Mouse (Mus musculus) CH12.LX (cell line): Measurements from ENCODE around the gene Sac3d1. TPM values are rescaled to one million over a fixed set of nuclear protein-coding genes. Genes with fewer than 3 reads are reported as not detected.
"Not testable (repeated sequence)": the region's sequence is repeated elsewhere in the genome, so short reads cannot be mapped to it uniquely, and the experiment has no call there.

ENCODE experiments used
- DNase-seq: peaks from one replicate; pipeline ENCODE4 v3.0.0-alpha.2; 2013; ENCODE audit errors: extremely low read depth
- H3K27ac ChIP-seq: 2 replicates; pipeline ENCODE4 v1.5.1; 2012; ENCODE audit warnings: low read depth, mild to moderate bottlenecking, control low read depth, moderate library complexity; ENCODE audit not compliant: insufficient read depth
- H3K27me3 ChIP-seq: replicated peaks from 2 replicates; pipeline ENCODE3; 2012; ENCODE audit warnings: inconsistent platforms
- H3K36me3 ChIP-seq, 2 experiments: replicated peaks in 1 of 2; 2 replicates each; pipeline versions ENCODE3 to v1.6.1; 2012; ENCODE audit warnings: inconsistent platforms in 1 of 2, low read length in 1 of 2, mild to moderate bottlenecking in 1 of 2, mixed read lengths in 1 of 2, moderate library complexity in 1 of 2; ENCODE audit not compliant: control insufficient read depth in 1 of 2, insufficient read depth in 1 of 2
- H3K4me1 ChIP-seq, 2 experiments: 2 replicates each; pipeline ENCODE4 v1.6.1; 2012; ENCODE audit warnings: inconsistent platforms in 1 of 2, moderate library complexity in 1 of 2; ENCODE audit not compliant: insufficient read depth in 2 of 2, control insufficient read depth in 1 of 2
- H3K4me2 ChIP-seq: 2 replicates; pipeline ENCODE4 v1.6.1; 2012; ENCODE audit warnings: low read depth, mild to moderate bottlenecking, control low read depth; ENCODE audit not compliant: poor library complexity, insufficient read depth, severe bottlenecking
- H3K4me3 ChIP-seq, 3 experiments: fragments of 150-350 bp in 1 of 3; sonication (generic) in 1 of 3; replicated peaks in 1 of 3; 2 replicates each; pipeline versions ENCODE3 to v1.5.1; 2011 to 2012; ENCODE audit warnings: low read depth in 2 of 3, low read length in 2 of 3, mild to moderate bottlenecking in 2 of 3, moderate library complexity in 2 of 3, control low read depth in 1 of 3, improper control_type of control experiment in 1 of 3, inconsistent platforms in 1 of 3, mixed read lengths in 1 of 3; ENCODE audit not compliant: poor library complexity in 1 of 3
- H3K79me2 ChIP-seq: replicated peaks from 2 replicates; pipeline ENCODE4 v1.6.1; 2012; ENCODE audit warnings: mild to moderate bottlenecking, moderate library complexity; ENCODE audit not compliant: control insufficient read depth, poor library complexity, insufficient read depth, severe bottlenecking; ENCODE audit errors: extremely low read depth
- H3K9ac ChIP-seq: 2 replicates; pipeline ENCODE4 v1.6.1; 2012; ENCODE audit warnings: low read depth, mild to moderate bottlenecking, control low read depth, moderate library complexity; ENCODE audit not compliant: insufficient read depth
- H3K9me3 ChIP-seq: replicated peaks from 2 replicates; pipeline ENCODE3; 2012; ENCODE audit warnings: low read length, inconsistent platforms, mixed read lengths
- EP300 ChIP-seq: IDR thresholded peaks from 2 replicates; pipeline ENCODE4 v1.6.1; 2011; ENCODE audit warnings: low read length, improper control_type of control experiment
- JUN ChIP-seq: IDR thresholded peaks from 2 replicates; pipeline ENCODE4 v1.6.1; 2011; ENCODE audit warnings: low read depth, mild to moderate bottlenecking, low read length, improper control_type of control experiment, moderate library complexity; ENCODE audit not compliant: insufficient read depth
- JUND ChIP-seq: conservative IDR thresholded peaks from 2 replicates; pipeline ENCODE4 v1.6.1; 2011; ENCODE audit warnings: low read depth, low read length, improper control_type of control experiment
- KAT2A ChIP-seq: IDR thresholded peaks from 2 replicates; pipeline ENCODE4 v1.6.1; 2012; ENCODE audit warnings: low read length, improper control_type of control experiment, inconsistent platforms; ENCODE audit not compliant: insufficient replicate concordance
- MAX ChIP-seq: IDR thresholded peaks from 2 replicates; pipeline ENCODE4 v1.6.1; 2011; ENCODE audit warnings: low read length, improper control_type of control experiment
- MAZ ChIP-seq: IDR thresholded peaks from 2 replicates; pipeline ENCODE4 v1.6.1; 2012; ENCODE audit warnings: low read depth, mild to moderate bottlenecking, inconsistent platforms, low read length, improper control_type of control experiment, moderate library complexity
- MEF2A ChIP-seq: IDR thresholded peaks from 2 replicates; pipeline ENCODE4 v1.6.1; 2014; ENCODE audit warnings: low read depth, mild to moderate bottlenecking, inconsistent platforms, low read length, improper control_type of control experiment, borderline replicate concordance
- MXI1 ChIP-seq: IDR thresholded peaks from 2 replicates; pipeline ENCODE4 v1.6.1; 2011; ENCODE audit warnings: mild to moderate bottlenecking, low read depth, low read length, improper control_type of control experiment
- MYC ChIP-seq: IDR thresholded peaks from 2 replicates; pipeline ENCODE4 v1.6.1; 2011; ENCODE audit warnings: low read depth, mild to moderate bottlenecking, improper control_type of control experiment, low read length
- PAX5 ChIP-seq: IDR thresholded peaks from 2 replicates; pipeline ENCODE4 v1.6.1; 2012; ENCODE audit warnings: low read length, inconsistent platforms, mixed read lengths
- SIN3A ChIP-seq: IDR thresholded peaks from 2 replicates; pipeline ENCODE4 v1.6.1; 2012; ENCODE audit warnings: low read length, improper control_type of control experiment, inconsistent platforms
- TBP ChIP-seq: conservative IDR thresholded peaks from 2 replicates; pipeline ENCODE4 v1.6.1; 2011; ENCODE audit warnings: low read depth, low read length, improper control_type of control experiment
- TCF12 ChIP-seq: IDR thresholded peaks from 2 replicates; pipeline ENCODE4 v1.6.1; 2014; ENCODE audit warnings: low read depth, mild to moderate bottlenecking, inconsistent platforms, low read length, improper control_type of control experiment
- USF1 ChIP-seq: IDR thresholded peaks from 2 replicates; pipeline ENCODE4 v1.6.1; 2014; ENCODE audit warnings: low read depth, mild to moderate bottlenecking, inconsistent platforms, low read length, improper control_type of control experiment
- USF2 ChIP-seq: conservative IDR thresholded peaks from 2 replicates; pipeline ENCODE4 v1.6.1; 2011; ENCODE audit warnings: low read depth, low read length, improper control_type of control experiment
- ZMIZ1 ChIP-seq: IDR thresholded peaks from 2 replicates; pipeline ENCODE4 v1.6.1; 2012; ENCODE audit warnings: low read depth, mild to moderate bottlenecking, inconsistent platforms, low read length, improper control_type of control experiment
- dilution Hi-C: fragments of 300-500 bp; cut with MboI; formaldehyde crosslinking; loops from 2 replicates; pipeline ENCODE4 v1.14.3; 2020; ENCODE audit warnings: low sequenced_read_pairs; ENCODE audit not compliant: extremely low pct_unique_long_range_greater_than_20kb, extremely low pct_ligation_motif_present
- in situ Hi-C: fragments of 300-500 bp; cut with MboI; formaldehyde crosslinking; loops from 3 replicates; pipeline ENCODE4 v1.14.3; 2019; ENCODE audit warnings: low sequenced_read_pairs, low pct_ligation_motif_present, low pct_unique_long_range_greater_than_20kb, mixed read lengths
- polyA plus RNA-seq: library from polyadenylated mRNA; unstranded; fragments of >175 nt; gene quantifications from 2 replicates; pipeline ENCODE4 v1.2.1, GENCODE M21; 2012; ENCODE audit warnings: low read depth; ENCODE audit not compliant: insufficient read length
- total RNA-seq, 2 experiments: library from RNA; depleted of rRNA; stranded (reverse); fragments of 300-350 nt in 1 of 2; fragments of >200 nt in 1 of 2; gene quantifications; 2 replicates each; pipeline ENCODE4 v1.2.3; 2012 to 2014

Gene Sac3d1
- total and polyA plus RNA-seq, 3 experiments: 27.0 to 31.9 (median 29.8) TPM

DNA sequence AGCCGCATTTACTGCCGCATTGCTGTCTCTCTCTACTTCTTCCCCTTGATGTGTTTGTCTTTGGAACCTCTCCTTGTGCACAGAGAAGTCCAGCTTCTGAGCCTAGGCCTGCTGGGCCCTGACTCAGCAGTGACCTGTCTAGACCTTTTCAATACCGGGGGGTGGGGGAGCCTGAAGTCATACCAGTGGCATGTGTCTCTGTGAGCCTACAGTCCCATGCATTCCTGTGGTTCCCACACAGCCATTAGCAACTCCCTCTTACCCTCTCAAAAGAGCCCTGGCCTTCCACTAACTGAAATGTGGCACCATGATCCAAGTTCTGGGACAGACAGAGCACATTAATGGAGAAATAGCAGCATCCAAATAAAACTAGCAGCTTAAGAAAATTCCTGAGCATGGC lies 17.9 kb upstream of the Sac3d1 start:
- dilution Hi-C loops: no loop called here
- H3K4me2 ChIP-seq: no peak overlapping the region

DNA sequence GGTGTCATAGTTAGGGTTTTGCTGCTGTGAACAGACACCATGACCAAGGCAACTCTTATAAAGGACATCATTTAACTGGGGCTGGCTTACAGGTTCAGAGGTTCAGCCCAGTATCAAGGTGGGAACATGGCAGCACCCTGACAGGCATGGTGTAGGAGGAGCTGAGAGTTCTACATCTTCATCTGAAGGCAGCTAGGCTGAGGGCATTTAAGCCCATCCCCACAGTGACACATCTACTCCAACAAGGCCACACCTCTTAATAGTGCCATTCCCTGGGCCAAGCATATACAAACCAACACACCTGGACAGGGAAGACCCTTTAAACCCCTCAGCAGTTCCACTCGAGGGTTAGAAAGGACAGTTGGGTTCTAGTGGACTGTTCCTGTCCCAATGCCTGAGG lies 14.7 kb upstream of the Sac3d1 start:
- H3K4me2 ChIP-seq, H3K9ac ChIP-seq, H3K27ac ChIP-seq, H3K79me2 ChIP-seq, H3K4me1 ChIP-seq, dilution Hi-C loops, H3K4me3 ChIP-seq, DNase-seq, H3K9me3 ChIP-seq, H3K27me3 ChIP-seq, in situ Hi-C loops: not testable (repeated sequence)
- H3K36me3 ChIP-seq: peaks cover 4 to 43% of the 10 kb centered on the region in 2 experiments

More for the DNA sequence above, 17.9 kb upstream of the Sac3d1 start:
- H3K79me2 ChIP-seq: no peaks in the 10 kb centered on the region
- DNase-seq: no peak
- no peak overlapping the region for H3K27ac ChIP-seq
- no peak overlapping the region for H3K4me3 ChIP-seq
- in situ Hi-C loops: no loop called here
- TF ChIP-seq TBP: no peak
- TF ChIP-seq PAX5: no peak
- TF ChIP-seq MYC: no peak
- TF ChIP-seq EP300: no peak
- no peak for TF ChIP-seq TCF12
- no peak for TF ChIP-seq SIN3A
- TF ChIP-seq MAX: no peak
- TF ChIP-seq USF2: no peak
- TF ChIP-seq ZMIZ1: no peak
- TF ChIP-seq KAT2A: no peak
- no peak for TF ChIP-seq MEF2A
- no peak for TF ChIP-seq JUND
- TF ChIP-seq MAZ: no peak
- TF ChIP-seq USF1: no peak
- no peak for TF ChIP-seq MXI1
- TF ChIP-seq JUN: no peak
- H3K4me1 ChIP-seq: peaks cover 8% of the 10 kb centered on the region in 2 experiments
- H3K9me3 ChIP-seq: no peaks in the 10 kb centered on the region
- no peaks in the 10 kb centered on the region for H3K27me3 ChIP-seq
- H3K9ac ChIP-seq: no peak overlapping the region
- peaks cover 4 to 48% of the 10 kb centered on the region in 2 experiments for H3K36me3 ChIP-seq
